Mouse (Mus musculus) splenic B cell, adult 2 months (primary cell): ENCODE results near the gene Kpna7.

Experiments
- DNase-seq: peaks from one replicate; pipeline ENCODE4 v3.0.0-alpha.2; 2011; ENCODE audit warnings: low read depth, low spot score
- H3K27me3 ChIP-seq: 2 replicates; pipeline ENCODE4 v1.6.1; 2012; ENCODE audit warnings: mild to moderate bottlenecking, low read length, moderate library complexity, mixed read lengths; ENCODE audit not compliant: control insufficient read depth, poor library complexity, insufficient read depth, severe bottlenecking
- H3K36me3 ChIP-seq: 2 replicates; pipeline ENCODE4 v1.6.1; 2012; ENCODE audit warnings: mild to moderate bottlenecking, low read length, moderate library complexity, mixed read lengths; ENCODE audit not compliant: control insufficient read depth, poor library complexity, insufficient read depth, severe bottlenecking

Gene Kpna7

GRCm38 (mm10) chr5:144983227-144983626 lies 100.6 kb downstream of the Kpna7 start:
- no peaks in the 10 kb centered on the region for H3K36me3 ChIP-seq
- no peak for DNase-seq
- no peaks in the 10 kb centered on the region for H3K27me3 ChIP-seq

DNA sequence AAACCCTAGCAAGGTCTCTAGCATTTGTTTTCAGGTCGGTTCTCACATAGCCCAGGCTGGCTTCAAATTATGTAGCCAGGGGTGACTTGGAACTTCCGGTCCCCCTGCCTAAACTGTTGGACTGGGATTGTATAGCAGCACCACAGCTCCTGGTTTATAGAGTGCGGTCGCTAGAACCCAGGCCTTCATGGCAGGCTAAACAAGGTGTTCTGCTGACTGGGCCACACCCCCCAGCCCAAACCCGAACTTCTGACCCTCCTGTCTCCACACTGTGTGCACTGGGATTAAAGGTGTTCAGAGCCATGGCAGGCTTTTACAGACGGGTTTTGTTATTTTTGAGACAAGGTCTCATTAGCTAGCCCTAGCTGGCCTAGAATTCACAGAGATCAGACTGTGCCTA lies 104.7 kb downstream of the Kpna7 start:
- H3K36me3 ChIP-seq, result no peaks in the 10 kb centered on the region
- DNase-seq, result no peak
- H3K27me3 ChIP-seq, result no peaks in the 10 kb centered on the region

GRCm38 (mm10) chr5:144978533-144979107 lies 105.2 kb downstream of the Kpna7 start:
- DNase-seq, result no peak
- H3K36me3 ChIP-seq, result no peaks in the 10 kb centered on the region
- no peaks in the 10 kb centered on the region for H3K27me3 ChIP-seq

DNA sequence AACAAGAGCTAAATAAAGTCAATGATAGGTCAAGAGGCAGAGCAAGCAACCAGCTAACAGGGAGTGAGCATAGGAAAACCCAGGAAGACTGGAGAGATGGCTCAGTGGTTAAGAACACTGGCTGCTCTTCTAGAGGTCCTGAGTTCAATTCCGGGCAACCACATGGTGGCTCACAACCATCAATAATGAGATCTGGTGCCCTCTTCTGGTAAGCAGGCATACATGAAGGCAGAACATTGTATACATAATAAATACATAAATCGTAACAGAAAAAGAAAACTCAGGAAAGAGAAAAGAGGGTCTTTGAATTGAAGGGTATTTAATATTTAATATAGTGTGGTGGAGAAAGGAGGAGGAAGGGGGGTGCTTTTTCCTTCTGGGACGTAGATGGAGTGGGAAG lies 112.6 kb downstream of the Kpna7 start:
- no peak for DNase-seq
- H3K36me3 ChIP-seq, result no peaks in the 10 kb centered on the region
- no peaks in the 10 kb centered on the region for H3K27me3 ChIP-seq

DNA sequence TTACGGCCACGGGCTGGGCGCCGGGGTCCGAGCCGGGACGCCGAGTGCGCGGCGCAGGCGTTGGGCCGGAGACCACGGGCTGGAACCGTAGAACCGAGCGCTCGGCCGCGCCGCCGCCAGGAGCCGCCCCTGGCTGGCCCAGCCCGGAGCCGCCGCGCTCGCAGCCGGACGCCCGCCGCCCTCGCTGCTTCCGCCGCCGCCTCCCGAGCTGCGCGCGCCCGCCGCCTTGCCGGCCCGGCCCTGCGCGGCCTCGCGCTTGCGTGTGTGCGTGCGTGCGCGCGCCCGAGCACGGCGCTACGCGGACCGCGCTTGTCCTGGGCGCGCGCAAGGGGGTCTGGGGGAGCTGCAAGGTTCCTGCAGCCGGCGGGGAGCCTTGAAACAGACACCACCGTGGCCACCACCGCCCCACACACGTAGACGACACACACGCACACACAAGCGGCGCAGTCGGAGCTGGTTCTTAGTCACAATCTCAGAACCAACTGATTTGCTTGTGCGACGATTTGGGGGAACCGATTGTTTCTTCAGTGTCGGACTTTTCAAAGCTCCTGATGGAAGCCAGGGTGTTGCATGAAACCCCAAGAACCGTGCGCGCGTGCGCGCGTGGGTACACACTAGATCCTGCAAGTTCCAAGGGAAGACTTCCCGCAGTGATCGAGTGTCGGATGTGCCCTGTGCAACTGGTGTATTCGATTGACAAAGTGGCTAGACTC lies 118.0 kb downstream of the Kpna7 start, which contains the start of gene Smurf1:
Gene Smurf1 (minus strand): TSS at position 209 of the 713 bp plus-strand sequence.
- Histone ChIP-seq H3K36me3 (no peaks in the 10 kb centered on the region), H3K27me3 (no peaks in the 10 kb centered on the region)
- peak; percentile 84 for DNase-seq

DNA sequence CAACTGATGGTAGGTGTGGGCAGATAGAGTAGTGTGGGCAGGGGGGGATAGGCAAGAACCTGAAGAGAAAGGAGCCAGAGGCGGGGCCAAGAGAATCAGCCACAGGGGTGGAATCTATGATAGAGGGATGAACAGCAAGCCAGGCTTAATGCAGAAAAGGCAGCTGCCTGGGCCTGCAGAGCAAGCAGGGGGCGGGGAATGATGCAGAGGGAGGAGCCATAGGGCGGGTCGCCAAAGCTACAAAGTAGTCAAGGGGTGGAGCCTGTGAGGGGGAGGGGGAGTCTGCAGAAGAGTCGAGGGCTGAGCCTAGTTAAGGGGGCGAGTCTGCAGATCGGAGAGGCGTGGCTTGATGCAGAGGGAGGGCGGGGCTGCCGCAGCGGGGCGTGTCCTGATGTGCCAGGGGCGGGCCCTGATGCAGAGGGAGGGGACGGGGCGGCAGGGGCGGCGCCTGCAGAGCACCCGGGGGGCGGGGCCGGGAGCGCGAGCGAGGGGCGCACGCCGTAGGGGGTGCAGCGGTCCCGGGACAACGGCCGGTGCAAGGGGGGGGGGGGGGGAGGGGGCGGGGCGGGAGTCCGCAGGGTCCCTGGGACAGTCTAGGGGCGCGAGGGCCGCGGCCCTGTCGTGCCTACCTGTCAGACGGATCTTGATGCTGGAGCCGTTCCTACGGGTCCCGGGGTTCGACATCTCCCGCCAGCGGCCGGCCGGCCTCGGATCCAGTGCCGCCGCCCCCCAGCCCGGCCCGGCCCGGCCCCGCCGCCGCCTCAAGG lies 118.8 kb downstream of the Kpna7 start:
- H3K36me3 ChIP-seq, result no peaks in the 10 kb centered on the region

DNA sequence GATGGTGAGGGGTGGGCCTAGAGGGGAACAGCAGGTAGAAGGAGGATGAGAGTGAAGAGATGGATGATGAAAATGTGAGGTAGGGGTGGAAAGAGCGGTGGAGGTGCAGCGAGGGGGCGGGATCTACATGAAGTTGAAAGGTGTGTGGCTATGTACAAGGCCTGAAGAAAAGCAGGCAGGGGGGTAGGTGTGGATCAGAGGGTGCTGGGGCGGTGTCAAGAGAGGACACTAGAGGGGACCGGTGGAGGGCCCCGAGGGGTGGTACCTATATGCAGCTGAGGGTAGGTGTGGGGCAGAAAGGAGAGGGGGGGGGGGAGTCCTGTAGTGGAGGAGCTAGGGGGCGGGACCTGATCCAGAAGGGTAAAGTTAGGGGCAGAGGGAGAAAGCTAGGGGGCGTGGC lies 119.4 kb downstream of the Kpna7 start:
- DNase-seq, result no peak
- H3K27me3 ChIP-seq, result no peaks in the 10 kb centered on the region
- H3K36me3 ChIP-seq, result no peaks in the 10 kb centered on the region

More for the DNA sequence above, 118.8 kb downstream of the Kpna7 start:
- H3K27me3 ChIP-seq, result no peaks in the 10 kb centered on the region
- DNase-seq, result peak; percentile 95

- H3K27me3 ChIP-seq, result no peaks in the 10 kb centered on the region
- DNase-seq, result peak; percentile 55
- H3K36me3 ChIP-seq, result no peaks in the 10 kb centered on the region
Measured at GRCm38 (mm10) chr5:144963817-144964261, 120.0 kb downstream of the Kpna7 start.

DNA sequence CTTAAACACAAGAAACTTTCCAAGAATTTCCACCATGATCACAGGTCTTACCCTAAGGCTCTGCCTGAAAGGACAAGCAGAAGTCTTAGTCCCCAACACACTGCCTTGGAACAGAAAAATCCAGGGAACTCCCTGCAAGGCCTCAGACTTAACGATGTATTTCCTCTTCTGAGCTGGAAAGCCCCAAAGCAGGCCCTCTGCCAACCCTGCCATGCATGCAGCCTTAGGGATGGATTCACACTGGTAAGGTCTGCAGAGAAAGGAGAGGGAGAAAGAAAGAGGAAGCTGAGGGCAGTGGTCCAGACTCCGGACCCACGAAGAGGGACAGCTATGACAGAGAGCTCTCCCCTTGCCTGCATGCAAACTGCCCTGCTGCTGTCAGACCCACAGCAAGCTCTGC lies 120.4 kb downstream of the Kpna7 start:
- peak; percentile 6 for DNase-seq
- H3K36me3 ChIP-seq, result no peaks in the 10 kb centered on the region

DNA sequence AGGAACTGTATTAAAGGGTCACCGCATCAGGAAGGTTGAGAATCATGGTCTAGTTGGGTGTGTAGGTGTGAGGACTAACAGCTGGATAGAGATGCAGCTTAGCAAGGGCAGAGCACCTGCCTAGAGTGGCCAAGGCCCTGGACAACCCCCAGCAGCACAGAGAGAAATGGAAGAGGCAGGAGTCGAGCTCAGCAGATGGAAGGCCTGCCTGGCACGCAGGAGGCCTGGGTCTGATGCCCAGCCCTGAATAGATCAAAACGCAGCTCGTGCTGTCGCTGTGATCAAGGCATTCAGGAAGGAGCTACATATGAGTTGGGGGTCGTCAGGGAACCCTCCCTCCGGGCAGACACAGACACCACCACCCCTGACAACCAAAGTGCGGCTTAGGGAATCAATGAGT lies 125.6 kb downstream of the Kpna7 start:
- no peaks in the 10 kb centered on the region for H3K27me3 ChIP-seq
- DNase-seq, result no peak
- H3K36me3 ChIP-seq, result no peaks in the 10 kb centered on the region

More for the DNA sequence above, 120.4 kb downstream of the Kpna7 start:
- no peaks in the 10 kb centered on the region for H3K27me3 ChIP-seq

DNA sequence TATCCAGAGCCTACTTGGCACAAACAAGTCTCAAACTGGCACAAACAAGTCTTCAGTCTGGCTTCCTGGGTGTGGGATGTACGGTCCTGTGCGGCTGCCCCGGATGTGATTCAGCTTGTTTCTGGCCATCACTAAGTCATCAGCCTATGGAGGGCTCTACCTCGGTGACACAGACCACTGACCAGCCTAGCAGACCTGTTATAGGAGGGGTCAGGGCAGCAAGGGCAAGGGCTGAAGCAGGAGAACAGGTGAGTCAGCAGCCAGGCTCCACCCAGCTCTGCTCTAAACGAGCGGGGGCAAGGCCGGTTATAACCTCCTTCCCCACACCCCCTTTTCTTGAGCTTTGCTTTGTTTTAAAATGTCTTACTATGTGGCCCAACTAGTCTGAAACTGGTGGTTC lies 129.4 kb downstream of the Kpna7 start:
- Histone ChIP-seq H3K27me3 (no peaks in the 10 kb centered on the region), H3K36me3 (no peaks in the 10 kb centered on the region)
- DNase-seq, result no peak

DNA sequence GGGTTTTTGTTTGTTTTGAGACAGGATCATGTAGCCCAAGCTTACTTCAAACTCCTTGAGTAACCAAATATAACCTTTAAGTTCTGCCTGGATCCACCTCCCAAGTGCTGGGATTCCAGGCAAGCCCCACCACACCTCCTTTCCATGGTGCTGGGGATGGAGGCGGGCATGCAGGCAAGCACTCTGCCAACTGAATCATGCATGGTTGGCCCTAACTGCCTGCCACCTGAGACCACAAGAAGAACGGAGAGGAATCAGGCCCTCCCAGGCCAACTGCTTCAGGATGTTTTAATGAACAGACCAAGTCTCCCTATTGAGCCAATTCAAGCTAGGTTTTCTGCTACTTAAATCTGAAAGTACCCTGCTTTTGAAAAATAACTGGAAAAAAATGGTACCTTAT lies 131.2 kb downstream of the Kpna7 start:
- Histone ChIP-seq H3K36me3 (no peaks in the 10 kb centered on the region), H3K27me3 (no peaks in the 10 kb centered on the region)
- DNase-seq, result no peak

DNA sequence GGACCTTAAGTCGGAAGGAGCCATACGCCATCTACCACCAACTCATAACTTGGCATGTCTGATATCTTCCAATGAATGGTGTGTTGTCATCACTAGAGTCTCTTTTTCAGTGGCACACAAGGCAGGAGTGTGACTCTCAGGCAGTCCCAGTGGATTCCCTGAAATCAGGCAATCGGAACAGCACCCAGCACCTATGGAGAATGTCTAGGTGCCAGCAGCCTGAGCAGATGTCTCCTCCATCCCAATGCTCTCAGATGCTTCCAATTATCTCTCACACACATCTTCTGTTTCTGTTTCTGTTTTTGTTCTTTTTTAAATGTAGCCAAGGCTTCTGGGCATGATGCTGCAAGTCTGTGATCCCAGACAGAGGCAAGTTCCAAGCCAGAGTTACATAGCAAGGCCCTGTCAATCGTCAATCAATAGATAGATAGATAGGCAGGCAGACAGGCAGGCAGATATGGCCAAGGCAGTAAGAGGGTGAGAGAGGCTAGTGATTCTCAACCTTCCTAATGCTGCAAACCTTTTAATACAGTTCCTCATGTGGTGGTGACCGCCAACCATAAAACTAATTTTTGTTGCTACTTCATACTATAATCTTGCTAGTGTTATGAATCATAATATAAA lies 133.3 kb downstream of the Kpna7 start:
- H3K27me3 ChIP-seq, result no peaks in the 10 kb centered on the region
- no peak for DNase-seq
- H3K36me3 ChIP-seq, result no peaks in the 10 kb centered on the region

GRCm38 (mm10) chr5:144949856-144950255 lies 134.0 kb downstream of the Kpna7 start:
- H3K36me3 ChIP-seq, result no peaks in the 10 kb centered on the region
- DNase-seq, result no peak
- no peaks in the 10 kb centered on the region for H3K27me3 ChIP-seq

DNA sequence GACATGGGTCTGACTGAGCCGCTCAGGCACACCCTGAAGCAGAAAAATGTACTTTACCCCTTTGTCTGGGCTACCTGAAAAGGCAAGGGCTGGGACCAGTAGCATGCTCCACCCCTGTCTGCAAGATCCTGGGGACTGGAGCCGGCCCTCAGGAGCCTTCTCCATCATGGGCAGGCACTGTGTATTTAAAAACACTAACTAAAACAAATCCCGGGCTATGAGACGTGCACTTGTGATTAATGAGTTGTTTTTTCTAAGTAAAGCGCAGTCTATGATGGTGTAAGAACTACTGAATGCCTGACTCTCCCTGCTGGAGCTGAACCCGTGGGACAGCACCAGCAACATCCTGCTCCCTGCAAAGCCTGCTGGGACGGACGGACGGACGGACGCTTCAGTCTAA lies 135.4 kb downstream of the Kpna7 start:
- H3K27me3 ChIP-seq, result no peaks in the 10 kb centered on the region
- DNase-seq, result no peak
- H3K36me3 ChIP-seq, result no peaks in the 10 kb centered on the region
